Mouse (Mus musculus): ENCODE measurements at regions not wholly inside any gene's neighbourhood (a gene's known extent, or its start where the extent isn't known, plus 50 kb on each side); places are given as distances from the start of the nearest gene placed in this dataset.

DNA sequence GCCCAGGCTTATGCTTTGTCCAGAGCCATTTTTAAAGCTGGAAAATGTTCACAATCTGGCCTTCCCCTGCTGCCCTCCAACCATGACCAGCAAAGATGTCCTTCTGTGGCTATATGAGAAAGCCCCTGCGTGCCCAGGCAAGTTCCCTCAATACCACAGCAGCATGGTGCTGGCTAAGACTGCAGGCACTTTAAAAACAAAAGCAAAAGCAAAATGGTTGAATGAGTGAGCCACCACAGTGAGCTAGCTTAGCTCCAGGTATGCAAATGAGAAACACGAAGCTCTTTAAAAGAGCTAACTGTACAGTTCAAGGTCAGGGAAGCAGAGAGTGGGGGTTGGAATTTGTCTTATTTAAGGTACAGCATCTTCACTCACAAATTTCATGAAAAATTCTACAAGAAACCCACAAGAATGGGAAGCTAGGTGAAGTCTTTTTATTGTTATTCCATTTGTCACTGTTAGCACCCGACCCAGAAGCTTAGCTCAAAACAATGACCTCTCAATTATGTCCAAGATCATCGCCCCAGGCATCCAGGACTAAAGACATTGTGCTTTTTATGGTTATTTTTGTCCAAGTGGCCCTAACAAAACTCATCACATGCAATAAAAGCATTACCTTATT is 246.8 kb downstream of the Rplp1 start:
- no peak for ATAC-seq (ENCODE audit: low FRiP score, low TSS enrichment)
- Histone ChIP-seq H3K4me1 (ENCODE audit: control insufficient read depth, insufficient read depth, low read length) (peaks cover 19% of the 10 kb centered on the region), H3K9me3 (ENCODE audit: control insufficient read depth, low read length) (no peaks in the 10 kb centered on the region)

DNA sequence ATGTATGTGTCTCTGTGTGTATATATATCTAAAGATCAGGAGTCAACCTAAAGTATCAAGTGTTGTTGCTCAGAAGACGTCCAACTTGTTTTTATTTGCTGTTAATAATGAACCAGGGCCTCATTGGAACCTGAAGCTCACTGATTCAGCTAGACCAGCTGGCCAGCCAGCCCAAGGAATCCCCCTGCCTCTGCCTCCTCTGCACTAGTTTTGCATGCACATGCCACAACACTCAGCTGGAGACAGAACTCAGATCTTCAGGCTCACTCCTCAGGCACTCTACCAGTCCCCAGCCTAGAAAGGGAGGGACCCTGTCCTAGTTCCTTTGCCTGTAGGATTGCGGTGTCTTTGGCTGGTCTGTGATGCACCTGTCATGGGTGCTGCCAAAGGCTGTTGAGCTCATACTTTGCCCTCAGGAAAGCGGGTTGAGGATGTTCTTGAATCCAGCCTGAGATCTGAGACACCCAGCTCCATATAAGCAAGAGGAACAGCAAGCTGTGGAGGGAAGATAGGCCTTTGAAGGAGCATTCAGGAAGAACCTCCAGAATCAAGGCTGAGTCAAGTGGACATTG is 247.5 kb downstream of the Rplp1 start:
- Histone ChIP-seq H3K4me2 (replicated peaks; ENCODE audit: low read depth, low read length) (no peak overlapping the region), H3K36me3 (ENCODE audit: control insufficient read depth, insufficient read depth, low read length) (no peaks in the 10 kb centered on the region), H3K27me3 (ENCODE audit: control insufficient read depth, insufficient read depth, low read length) (no peaks in the 10 kb centered on the region), H3K4me3 (ENCODE audit: low read length) (no peak overlapping the region), H3K9ac (ENCODE audit: low read depth, low read length) (no peak overlapping the region), H3K4me1 (ENCODE audit: control insufficient read depth, insufficient read depth, low read length) (peaks cover 19% of the 10 kb centered on the region), H3K27ac (ENCODE audit: low read depth, low read length) (no peak overlapping the region), H3K9me3 (ENCODE audit: control insufficient read depth, low read length) (no peaks in the 10 kb centered on the region)
- 83% methylated on average over 3 of the region's 3 CpGs for WGBS
- ATAC-seq (ENCODE audit: low FRiP score, low TSS enrichment) = no peak

More for the DNA sequence above, 246.8 kb downstream of the Rplp1 start:
- H3K4me2 ChIP-seq (replicated peaks; ENCODE audit: low read depth, low read length) = no peak overlapping the region
- 61% methylated on average over 4 of the region's 4 CpGs for WGBS
- H3K4me3 ChIP-seq (ENCODE audit: low read length) = no peak overlapping the region
- no peaks in the 10 kb centered on the region for H3K36me3 ChIP-seq (ENCODE audit: control insufficient read depth, insufficient read depth, low read length)
- no peak overlapping the region for H3K9ac ChIP-seq (ENCODE audit: low read depth, low read length)
- H3K27me3 ChIP-seq (ENCODE audit: control insufficient read depth, insufficient read depth, low read length) = no peaks in the 10 kb centered on the region
- H3K27ac ChIP-seq (ENCODE audit: low read depth, low read length) = no peak overlapping the region

DNA sequence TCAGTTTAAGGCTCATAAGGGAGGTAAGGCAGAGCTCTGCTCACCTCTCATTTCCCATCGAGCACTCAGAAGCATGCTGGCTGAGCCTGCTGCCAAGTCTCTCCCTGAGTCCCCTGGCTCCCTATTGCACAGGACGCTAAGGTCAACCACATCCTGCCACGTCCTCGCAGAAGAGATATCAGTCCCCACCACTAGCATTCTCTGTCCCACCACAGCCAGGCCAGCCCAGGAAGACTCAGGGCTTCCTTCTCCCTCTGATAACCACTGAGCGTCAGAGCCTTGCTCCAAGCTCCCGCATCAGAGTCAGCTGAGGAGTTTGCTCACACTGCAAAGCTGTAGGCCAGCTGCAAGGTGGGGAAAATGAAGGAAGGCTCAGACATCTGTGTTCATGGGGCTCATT is 248.2 kb downstream of the Rplp1 start:
- 78% methylated on average over 6 of the region's 6 CpGs for whole genome bisulfite sequencing
- Histone ChIP-seq H3K4me2 (replicated peaks; ENCODE audit: low read depth, low read length) (no peak overlapping the region), H3K9ac (ENCODE audit: low read depth, low read length) (no peak overlapping the region), H3K4me3 (ENCODE audit: low read length) (no peak overlapping the region), H3K9me3 (ENCODE audit: control insufficient read depth, low read length) (no peaks in the 10 kb centered on the region), H3K27ac (ENCODE audit: low read depth, low read length) (no peak overlapping the region), H3K36me3 (ENCODE audit: control insufficient read depth, insufficient read depth, low read length) (no peaks in the 10 kb centered on the region), H3K27me3 (ENCODE audit: control insufficient read depth, insufficient read depth, low read length) (no peaks in the 10 kb centered on the region), H3K4me1 (ENCODE audit: control insufficient read depth, insufficient read depth, low read length) (peaks cover 19% of the 10 kb centered on the region)
- ATAC-seq (ENCODE audit: low FRiP score, low TSS enrichment) = no peak

DNA sequence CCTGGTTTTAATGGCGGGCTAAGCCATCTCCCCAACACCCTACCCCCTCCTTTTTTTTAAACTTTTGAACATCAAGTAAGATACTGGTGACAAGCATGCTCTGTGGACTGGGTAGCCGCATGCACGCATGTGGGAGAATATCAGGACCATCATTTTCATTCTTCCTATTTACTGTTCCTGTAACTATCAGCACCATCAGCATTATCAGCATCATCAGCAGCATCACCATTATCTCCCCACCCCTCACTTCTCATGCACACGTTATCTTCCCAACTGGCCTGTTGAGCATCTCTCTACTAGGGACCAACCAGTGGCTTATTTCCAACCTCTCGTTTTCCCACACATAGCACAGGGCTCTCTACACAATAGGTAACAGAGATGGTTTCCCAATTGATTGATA is 249.1 kb downstream of the Rplp1 start:
- 93% methylated on average over 5 of the region's 5 CpGs for WGBS
- Histone ChIP-seq H3K27me3 (ENCODE audit: control insufficient read depth, insufficient read depth, low read length) (no peaks in the 10 kb centered on the region), H3K9me3 (ENCODE audit: control insufficient read depth, low read length) (no peaks in the 10 kb centered on the region), H3K9ac (ENCODE audit: low read depth, low read length) (no peak overlapping the region), H3K36me3 (ENCODE audit: control insufficient read depth, insufficient read depth, low read length) (no peaks in the 10 kb centered on the region), H3K27ac (ENCODE audit: low read depth, low read length) (no peak overlapping the region), H3K4me1 (ENCODE audit: control insufficient read depth, insufficient read depth, low read length) (peaks cover 12% of the 10 kb centered on the region), H3K4me3 (ENCODE audit: low read length) (no peak overlapping the region), H3K4me2 (replicated peaks; ENCODE audit: low read depth, low read length) (no peak overlapping the region)
- ATAC-seq (ENCODE audit: low FRiP score, low TSS enrichment) = no peak

DNA sequence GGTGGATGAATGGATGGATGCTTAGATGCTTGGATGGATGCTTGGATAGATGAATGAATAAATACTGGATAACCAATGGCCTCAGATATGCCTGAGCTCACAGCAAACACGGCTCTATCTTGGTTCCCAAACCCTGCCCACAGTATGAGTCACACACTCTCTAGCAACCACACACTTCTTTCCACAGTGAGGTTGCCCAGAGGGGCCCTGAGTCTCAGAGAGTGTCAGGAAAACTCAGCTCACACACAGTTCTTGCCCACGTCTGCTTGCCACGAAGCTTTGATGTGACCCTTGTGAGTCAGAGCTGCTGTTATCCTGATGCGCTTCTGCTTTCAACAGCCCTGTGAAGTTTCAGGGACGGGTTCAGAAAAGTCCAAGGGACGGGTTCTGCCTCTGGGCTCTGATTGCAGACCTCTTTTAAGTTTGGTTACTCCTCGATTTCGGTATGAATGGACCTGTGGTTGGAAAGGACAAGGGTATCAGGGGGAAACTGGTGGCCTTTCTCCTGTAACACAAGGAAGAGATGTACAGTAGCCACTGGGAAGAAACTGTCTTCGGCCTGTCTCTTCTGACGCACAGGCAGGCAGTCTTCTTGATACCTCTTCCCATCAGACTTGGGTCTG is 250.2 kb downstream of the Rplp1 start:
- 84% methylated on average over 10 of the region's 10 CpGs for WGBS

DNA sequence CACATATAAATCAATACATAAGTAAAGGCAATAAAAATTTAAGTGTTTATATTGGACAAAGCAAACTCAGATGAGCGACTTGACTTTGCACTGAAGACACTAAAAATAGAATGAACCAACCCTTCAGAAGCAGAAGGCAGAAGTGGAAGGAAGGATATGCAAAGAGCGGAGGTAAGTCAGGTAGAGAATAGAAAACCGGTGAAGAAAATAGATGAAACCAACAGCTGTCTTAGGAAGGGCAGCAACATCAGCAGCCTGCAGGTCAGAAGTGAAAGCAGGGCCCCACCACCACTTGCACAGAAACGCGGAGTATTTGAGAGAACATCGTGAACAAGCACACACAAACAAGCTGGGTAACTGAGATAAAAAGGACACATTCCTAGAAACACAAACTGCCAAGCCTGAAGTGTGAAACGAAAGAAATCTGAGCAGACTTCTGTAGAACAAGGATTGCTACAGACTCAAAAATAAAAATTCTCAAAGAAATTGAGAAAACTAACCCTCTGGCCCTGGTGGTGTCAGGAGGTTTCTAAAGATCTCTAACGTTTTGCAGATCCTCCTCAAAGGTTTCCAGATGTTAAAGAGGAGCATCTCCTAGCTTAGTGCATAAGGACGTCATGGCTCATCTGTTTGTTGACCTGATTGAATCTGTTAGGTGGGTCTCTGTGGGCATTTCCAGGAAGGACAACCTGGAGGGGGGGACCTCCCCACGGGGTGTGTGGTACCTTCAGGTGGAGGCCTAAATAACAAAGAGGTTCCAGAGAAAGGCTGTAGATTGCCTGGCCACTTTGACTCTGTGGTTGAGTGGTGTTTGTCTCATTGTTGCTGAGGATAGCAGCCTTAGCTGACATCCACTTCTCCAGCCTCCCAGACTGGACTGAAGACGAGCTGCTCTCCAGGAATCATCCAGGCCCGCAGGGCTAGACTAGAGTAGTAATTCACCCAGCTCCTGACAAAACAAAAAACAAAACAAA is 252.0 kb downstream of the Rplp1 start:
- H3K9me3 ChIP-seq (ENCODE audit: control insufficient read depth, low read length) = no peaks in the 10 kb centered on the region
- no peak for ATAC-seq (ENCODE audit: low FRiP score, low TSS enrichment)

More for the DNA sequence above, 250.2 kb downstream of the Rplp1 start:
- no peaks in the 10 kb centered on the region for H3K27me3 ChIP-seq (ENCODE audit: control insufficient read depth, insufficient read depth, low read length)
- H3K4me2 ChIP-seq (replicated peaks; ENCODE audit: low read depth, low read length) = no peak overlapping the region
- H3K9ac ChIP-seq (ENCODE audit: low read depth, low read length) = no peak overlapping the region
- ATAC-seq (ENCODE audit: low FRiP score, low TSS enrichment) = no peak
- no peaks in the 10 kb centered on the region for H3K9me3 ChIP-seq (ENCODE audit: control insufficient read depth, low read length)
- H3K36me3 ChIP-seq (ENCODE audit: control insufficient read depth, insufficient read depth, low read length) = no peaks in the 10 kb centered on the region
- peaks cover 2% of the 10 kb centered on the region; the same call in 1 of the 2 replicates for H3K4me1 ChIP-seq (ENCODE audit: control insufficient read depth, insufficient read depth, low read length)
- no peak overlapping the region for H3K4me3 ChIP-seq (ENCODE audit: low read length)
- no peak overlapping the region for H3K27ac ChIP-seq (ENCODE audit: low read depth, low read length)

DNA sequence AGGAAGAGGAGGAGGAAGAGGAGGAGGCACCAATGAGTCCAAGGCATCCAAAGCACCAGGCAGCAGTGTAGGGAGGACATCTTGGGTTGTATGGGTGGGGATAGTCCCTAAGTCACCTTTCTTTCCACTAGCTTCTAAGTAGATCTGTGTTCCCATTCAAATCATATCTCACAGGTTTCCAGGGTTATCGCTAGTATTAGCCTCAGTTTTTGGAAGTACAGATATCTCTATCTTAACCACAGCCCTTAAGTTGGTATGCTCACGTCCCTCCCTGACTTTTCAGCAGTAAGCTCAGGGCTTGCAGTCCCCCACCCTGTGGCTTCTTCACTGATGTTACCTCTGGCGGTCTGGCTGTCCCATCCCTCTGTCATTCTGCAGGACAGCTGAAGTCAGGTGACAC is 254.2 kb downstream of the Rplp1 start:
- 88% methylated on average over 3 of the region's 3 CpGs for WGBS
- Histone ChIP-seq H3K27ac (ENCODE audit: low read depth, low read length) (no peak overlapping the region), H3K27me3 (ENCODE audit: control insufficient read depth, insufficient read depth, low read length) (no peaks in the 10 kb centered on the region; the same call in 1 of the 2 replicates), H3K9me3 (ENCODE audit: control insufficient read depth, low read length) (no peaks in the 10 kb centered on the region), H3K4me3 (ENCODE audit: low read length) (no peak overlapping the region), H3K36me3 (ENCODE audit: control insufficient read depth, insufficient read depth, low read length) (no peaks in the 10 kb centered on the region), H3K4me2 (replicated peaks; ENCODE audit: low read depth, low read length) (no peak overlapping the region), H3K4me1 (ENCODE audit: control insufficient read depth, insufficient read depth, low read length) (no peaks in the 10 kb centered on the region), H3K9ac (ENCODE audit: low read depth, low read length) (no peak overlapping the region)
- no peak for ATAC-seq (ENCODE audit: low FRiP score, low TSS enrichment)

More for the DNA sequence above, 252.0 kb downstream of the Rplp1 start:
- no peak overlapping the region for H3K4me2 ChIP-seq (replicated peaks; ENCODE audit: low read depth, low read length)
- H3K4me1 ChIP-seq (ENCODE audit: control insufficient read depth, insufficient read depth, low read length) = no peaks in the 10 kb centered on the region
- no peak overlapping the region for H3K4me3 ChIP-seq (ENCODE audit: low read length)
- no peak overlapping the region for H3K9ac ChIP-seq (ENCODE audit: low read depth, low read length)
- H3K27me3 ChIP-seq (ENCODE audit: control insufficient read depth, insufficient read depth, low read length) = no peaks in the 10 kb centered on the region
- 68% methylated on average over 12 of the region's 12 CpGs for WGBS
- H3K36me3 ChIP-seq (ENCODE audit: control insufficient read depth, insufficient read depth, low read length) = no peaks in the 10 kb centered on the region
- H3K27ac ChIP-seq (ENCODE audit: low read depth, low read length) = no peak overlapping the region

DNA sequence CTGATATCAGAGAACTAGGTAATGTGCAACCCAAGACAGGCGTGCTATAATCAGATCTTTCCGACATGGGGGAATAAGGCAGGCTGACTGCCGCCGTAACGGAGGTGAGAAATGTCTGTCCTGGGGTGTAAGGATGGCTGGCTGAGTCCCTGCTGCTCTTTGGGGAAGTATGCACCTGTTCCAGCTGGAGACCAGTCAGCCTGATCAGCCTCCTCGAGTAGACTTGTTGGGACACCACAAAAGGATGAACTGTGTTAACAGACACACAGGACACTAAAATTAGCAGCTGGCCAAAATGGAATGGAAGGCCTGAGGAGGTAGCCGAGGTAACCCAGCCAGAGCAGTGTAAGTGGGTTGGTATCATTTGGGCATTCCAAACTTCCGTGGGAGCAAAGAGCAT is 256.3 kb downstream of the Rplp1 start:
- ATAC-seq (ENCODE audit: low FRiP score, low TSS enrichment) = no peak
- H3K9me3 ChIP-seq (ENCODE audit: control insufficient read depth, low read length) = no peaks in the 10 kb centered on the region
- no peaks in the 10 kb centered on the region; the same call in 1 of the 2 replicates for H3K27me3 ChIP-seq (ENCODE audit: control insufficient read depth, insufficient read depth, low read length)
- no peaks in the 10 kb centered on the region for H3K4me1 ChIP-seq (ENCODE audit: control insufficient read depth, insufficient read depth, low read length)
- 86% methylated on average over 8 of the region's 8 CpGs for WGBS
- H3K9ac ChIP-seq (ENCODE audit: low read depth, low read length) = no peak overlapping the region
- H3K36me3 ChIP-seq (ENCODE audit: control insufficient read depth, insufficient read depth, low read length) = no peaks in the 10 kb centered on the region
- H3K27ac ChIP-seq (ENCODE audit: low read depth, low read length) = no peak overlapping the region
- no peak overlapping the region for H3K4me3 ChIP-seq (ENCODE audit: low read length)
- no peak overlapping the region for H3K4me2 ChIP-seq (replicated peaks; ENCODE audit: low read depth, low read length)

Measured in kidney, embryonic 14.5 days (tissue).